Mouse (Mus musculus): ENCODE results near the gene 4930544G11Rik. TPM values are rescaled to one million over a fixed set of nuclear protein-coding genes. Genes with fewer than 3 reads are reported as not detected.

The 4930544G11Rik gene
- polyA plus RNA-seq, 1 experiment = not detected

- DNase-seq (ENCODE audit: low read depth in 1 of 2, low spot score in 2 of 2) = peak in 1 of 2 experiments; percentile 3
- no peaks in the 10 kb centered on the region for H3K27me3 ChIP-seq (ENCODE audit: control insufficient read depth, insufficient read depth, low read length)
- H3K27ac ChIP-seq (ENCODE audit: insufficient read depth, low read length) = no peak overlapping the region
- no peak overlapping the region for H3K4me3 ChIP-seq (ENCODE audit: extremely low read depth, insufficient read depth, insufficient read length)
- TF ChIP-seq CTCF (IDR thresholded peaks at IDR 0.05; ENCODE audit: extremely low read depth, insufficient read depth, insufficient read length, insufficient replicate concordance) = no peak
- no peak for TF ChIP-seq POLR2A (IDR thresholded peaks at IDR 0.05; ENCODE audit: low read depth, low read length)
- H3K36me3 ChIP-seq (ENCODE audit: control insufficient read depth, insufficient read depth, low read length) = no peaks in the 10 kb centered on the region
- H3K4me1 ChIP-seq (ENCODE audit: control insufficient read depth, insufficient read depth, insufficient read length) = no peaks in the 10 kb centered on the region
These were observed 45.9 kb downstream of the 4930544G11Rik start for GRCm38 (mm10) chr6:65998343-65998742.

Other genes starting within 250 kb of the 4930544G11Rik start
- 0.25 and 0.31 TPM in 2 replicates for gene Prdm5, start 173.6 kb upstream of the 4930544G11Rik start, polyA plus RNA-seq (2012; rRNA removed)